Mouse (Mus musculus) ES-E14 (cell line): ENCODE results near the gene Ankrd13a.
"Not testable (repeated sequence)": the region's sequence is repeated elsewhere in the genome, so short reads cannot be mapped to it uniquely, and the experiment has no call there.

Experiments
- CHD2 ChIP-seq: IDR thresholded peaks from 2 replicates; pipeline ENCODE4 v1.6.1; 2014; ENCODE audit warnings: mild to moderate bottlenecking, low read depth, low read length, inconsistent platforms
- HCFC1 ChIP-seq: IDR thresholded peaks from 2 replicates; pipeline ENCODE4 v1.6.1; 2012; ENCODE audit warnings: low read length, inconsistent platforms, borderline replicate concordance; ENCODE audit not compliant: insufficient read depth
- MAFK ChIP-seq: IDR thresholded peaks from 2 replicates; pipeline ENCODE4 v1.6.1; 2014; ENCODE audit warnings: mild to moderate bottlenecking, low read depth, low read length, inconsistent platforms; ENCODE audit not compliant: insufficient read depth
- ZC3H11A ChIP-seq: IDR thresholded peaks from 2 replicates; pipeline ENCODE4 v1.6.1; 2012; ENCODE audit warnings: low read depth, mild to moderate bottlenecking, inconsistent platforms, low read length, borderline replicate concordance
- ZNF384 ChIP-seq: IDR thresholded peaks from 2 replicates; pipeline ENCODE4 v1.6.1; 2012; ENCODE audit warnings: low read depth, low read length, inconsistent platforms

GRCm38 (mm10) chr5:114842155-114842554, 67.7 kb downstream of the Ankrd13a start:
- not testable (repeated sequence) for TF ChIP-seq ZC3H11A, CHD2, MAFK, ZNF384, HCFC1
